Mouse (Mus musculus): ENCODE measurements around the gene Nts. TPM values are rescaled to one million over a fixed set of nuclear protein-coding genes. Genes with fewer than 3 reads are reported as not detected.

The Nts gene
- 31.0 and 33.1 TPM in 2 replicates for polyA plus RNA-seq (2015; fragmentation: Nextera tagmentation; extraction: Ambion mirVana)

DNA sequence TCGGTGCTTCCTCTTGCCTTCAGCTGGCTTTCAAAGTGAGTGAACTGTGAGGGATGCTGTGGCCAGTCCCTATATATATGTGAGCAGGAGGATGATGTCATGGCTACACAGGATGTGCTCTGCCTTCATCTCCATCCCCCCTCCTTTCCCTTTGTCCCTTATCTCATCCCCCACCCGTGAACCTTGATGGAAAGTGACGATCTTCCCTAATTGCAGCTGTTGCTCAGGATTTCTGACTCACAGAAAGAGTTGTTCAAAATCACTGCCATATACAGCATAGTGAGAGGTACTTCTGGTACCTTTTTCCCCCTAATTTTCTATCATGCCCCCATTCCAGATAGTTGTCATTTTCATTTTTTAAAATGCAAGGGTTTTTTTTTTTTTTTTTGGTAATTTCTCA lies at the start of gene Nts:
TSS of gene Nts (minus strand) at position 101 of the 400 bp plus-strand sequence.

DNA sequence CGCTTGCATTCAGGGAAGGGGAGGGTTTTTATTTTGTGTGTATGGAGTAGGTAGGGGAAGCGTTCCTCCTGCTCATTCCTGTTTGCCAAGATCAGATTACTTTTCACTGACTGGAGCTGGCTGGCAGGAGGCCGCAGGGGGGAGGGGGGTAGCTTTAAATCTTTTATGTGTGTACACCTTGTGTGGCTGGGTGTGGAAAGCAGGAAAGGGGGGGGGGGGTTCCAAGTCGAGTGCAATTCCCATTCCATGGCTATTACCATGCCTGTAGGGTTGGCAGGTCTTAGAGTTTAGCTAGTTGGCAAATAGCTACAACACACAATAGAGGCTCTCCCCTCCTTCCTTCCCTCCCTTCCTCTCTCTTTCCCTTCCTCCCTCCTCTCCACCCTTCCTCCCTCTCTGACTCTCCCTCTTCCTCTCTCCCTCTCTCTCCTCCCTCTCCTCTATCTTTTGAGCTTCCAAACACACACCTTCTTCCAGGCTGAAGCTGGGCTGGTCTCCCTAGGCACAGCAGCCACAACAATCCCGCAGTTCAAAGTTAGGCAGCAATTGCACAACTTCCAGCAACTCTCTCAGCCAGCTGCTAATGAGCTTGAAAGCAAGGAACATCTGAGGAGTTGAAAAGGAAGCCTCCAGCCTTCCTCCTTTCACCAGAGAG lies 21.6 kb upstream of the Nts start, which contains the start of gene Rassf9:
TSS of gene Rassf9 (plus strand) at position 416 of the 655 bp plus-strand sequence.

Other genes starting within 250 kb of the Nts start
- gene Rassf9, start 21.7 kb upstream of the Nts start, polyA plus RNA-seq (2015; fragmentation: Nextera tagmentation; extraction: Ambion mirVana), result 2.3 and 2.9 TPM in 2 replicates